Mouse (Mus musculus) midbrain, embryonic 13.5 days (tissue): ENCODE measurements around the gene Gm43552. TPM values are rescaled to one million over a fixed set of nuclear protein-coding genes. Genes with fewer than 3 reads are reported as not detected.
A peak's percentile ranks its signal among the peaks of the same experiment; 100 is the strongest.

ENCODE experiments used
- ATAC-seq: fragments of 200-750 bp; cut with Nextera tagmentation; 2 replicates; pipeline ENCODE4 v1.8.0; 2017; ENCODE audit warnings: mild to moderate bottlenecking, moderate TSS enrichment, moderate library complexity
- H3K27ac ChIP-seq: fragments of 300-500 bp; sonication (generic); 2 replicates; pipeline ENCODE4 v1.5.1; 2015; ENCODE audit warnings: inconsistent platforms, mild to moderate bottlenecking, moderate library complexity
- H3K27me3 ChIP-seq: fragments of 300-500 bp; sonication (generic); 2 replicates; pipeline ENCODE4 v1.6.1; 2015; ENCODE audit warnings: mild to moderate bottlenecking, inconsistent platforms
- H3K36me3 ChIP-seq: fragments of 300-500 bp; sonication (generic); 2 replicates; pipeline ENCODE4 v1.6.1; 2015; ENCODE audit warnings: mild to moderate bottlenecking, inconsistent platforms
- H3K4me1 ChIP-seq: fragments of 300-500 bp; sonication (generic); replicated peaks from 2 replicates; pipeline ENCODE4 v1.6.1; 2015; ENCODE audit warnings: inconsistent platforms
- H3K4me2 ChIP-seq: fragments of 300-500 bp; sonication (generic); replicated peaks from 2 replicates; pipeline ENCODE4 v1.6.1; 2015; ENCODE audit warnings: moderate library complexity, mild to moderate bottlenecking, inconsistent platforms
- H3K4me3 ChIP-seq: fragments of 300-500 bp; sonication (generic); replicated peaks from 2 replicates; pipeline ENCODE4 v1.5.1; 2015; ENCODE audit warnings: mild to moderate bottlenecking, inconsistent platforms
- H3K9ac ChIP-seq: fragments of 300-500 bp; sonication (generic); replicated peaks from 2 replicates; pipeline ENCODE4 v1.6.1; 2015; ENCODE audit warnings: mild to moderate bottlenecking, inconsistent platforms
- H3K9me3 ChIP-seq: fragments of 300-500 bp; sonication (generic); 2 replicates; pipeline ENCODE4 v1.6.1; 2016; ENCODE audit warnings: mild to moderate bottlenecking, inconsistent platforms
- WGBS: fragments of 180-500 bp; shearing (Covaris S2); methylation state at CpG from one replicate; pipeline ENCODE4 v1.1.7; 2015; 5-methylcytosine and 5-hydroxymethylcytosine counted together
- polyA plus RNA-seq: library from polyadenylated mRNA; unstranded; fragments of >200 nt; fragmentation: Nextera tagmentation; extraction: Ambion mirVana; gene quantifications from 2 replicates; pipeline ENCODE4 v1.2.1, GENCODE M21; 2015

Gm43552 gene
- polyA plus RNA-seq, 1 experiment from 2014 or later: not detected

DNA sequence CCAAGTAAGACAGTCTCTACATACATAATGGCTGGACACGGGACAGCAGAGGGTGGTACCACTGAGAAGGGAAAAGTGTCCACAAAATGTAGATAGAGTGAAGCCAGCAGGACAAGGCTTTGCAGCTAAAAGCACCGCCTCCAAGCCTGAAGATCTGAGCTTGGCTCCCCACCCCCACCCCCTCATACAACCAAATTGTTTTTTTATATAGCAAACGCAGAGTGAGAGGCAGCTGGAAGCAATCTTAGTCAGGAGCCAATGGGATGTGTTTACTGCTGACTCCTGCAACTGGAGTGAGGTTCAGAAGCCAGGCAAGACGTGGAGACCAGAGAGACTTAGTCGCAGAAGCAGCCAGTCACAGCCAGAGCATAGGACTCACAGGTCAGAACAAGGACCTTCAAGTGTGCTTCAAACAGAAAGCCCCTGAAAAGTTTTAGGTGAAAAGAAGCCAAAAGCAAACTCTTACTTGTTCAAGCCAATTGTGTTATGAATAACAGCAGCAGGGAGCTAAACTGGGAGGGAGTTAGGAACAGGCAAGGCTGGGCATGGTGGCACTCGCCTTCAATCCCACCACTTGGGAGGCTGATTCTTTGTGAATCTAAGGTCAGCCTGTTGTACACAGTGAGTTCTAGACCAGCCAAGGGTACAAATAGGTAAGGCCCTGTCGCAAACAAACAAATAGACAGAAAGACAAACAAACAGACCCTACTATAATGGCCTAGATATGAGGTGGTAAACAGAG lies 35.4 kb downstream of the Gm43552 start:
- Histone ChIP-seq H3K4me3 (no peak overlapping the region), H3K9me3 (no peaks in the 10 kb centered on the region), H3K27ac (no peak overlapping the region), H3K4me2 (no peak overlapping the region), H3K4me1 (no peaks in the 10 kb centered on the region), H3K27me3 (no peaks in the 10 kb centered on the region), H3K36me3 (peaks cover 25% of the 10 kb centered on the region), H3K9ac (no peak overlapping the region)
- no peak for ATAC-seq
- WGBS: 69% methylated on average over 7 of the region's 7 CpGs

DNA sequence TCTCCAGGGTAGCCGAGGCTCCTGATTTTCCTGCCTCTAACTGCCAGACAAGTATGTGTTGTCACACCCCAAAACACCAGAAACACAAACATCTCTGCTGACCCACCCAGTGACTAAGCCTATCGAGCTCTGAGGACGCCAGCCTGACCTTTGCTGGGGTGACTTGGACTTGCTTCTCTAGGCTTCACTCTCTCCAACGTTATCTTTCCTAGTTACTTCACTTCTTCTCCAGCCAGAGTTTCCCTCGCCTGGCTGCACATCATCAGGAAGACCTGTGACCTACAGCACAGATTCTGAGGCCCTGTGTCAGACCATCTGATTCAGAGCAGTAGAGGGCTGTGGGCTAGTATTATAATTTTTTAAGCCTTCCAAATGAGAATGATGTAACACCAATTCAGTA lies 37.9 kb downstream of the Gm43552 start:
- Histone ChIP-seq H3K4me2 (no peak overlapping the region), H3K4me3 (no peak overlapping the region), H3K4me1 (no peaks in the 10 kb centered on the region), H3K9ac (no peak overlapping the region), H3K27me3 (no peaks in the 10 kb centered on the region), H3K9me3 (no peaks in the 10 kb centered on the region), H3K27ac (no peak overlapping the region), H3K36me3 (peaks cover 29% of the 10 kb centered on the region)
- ATAC-seq: no peak
- WGBS: 88% methylated on average over 5 of the region's 5 CpGs

DNA sequence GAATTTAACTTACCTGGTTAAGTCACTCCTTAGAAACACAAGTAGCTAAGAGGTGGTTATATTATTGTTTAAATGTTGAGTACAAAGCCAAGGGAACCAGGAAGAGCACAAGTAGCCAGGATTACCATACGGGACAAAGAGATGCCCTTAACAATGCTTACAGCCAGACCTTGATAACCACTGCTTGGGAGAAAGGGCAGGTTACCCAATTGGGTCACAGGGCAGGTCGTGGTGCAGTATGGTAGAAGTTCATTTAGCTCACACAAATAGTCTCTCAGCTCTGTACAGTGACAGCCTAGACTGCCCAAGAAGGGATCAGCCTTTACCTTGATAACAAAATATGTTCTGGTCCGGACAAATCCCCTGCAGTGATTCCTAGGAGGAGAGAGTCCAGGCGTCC lies 43.7 kb downstream of the Gm43552 start:
- Histone ChIP-seq H3K27ac (no peak overlapping the region), H3K4me1 (no peaks in the 10 kb centered on the region), H3K4me2 (no peak overlapping the region), H3K4me3 (no peak overlapping the region), H3K9ac (no peak overlapping the region), H3K36me3 (peaks cover 28% of the 10 kb centered on the region), H3K9me3 (no peaks in the 10 kb centered on the region), H3K27me3 (no peaks in the 10 kb centered on the region)
- WGBS: 77% methylated on average over 4 of the region's 4 CpGs
- ATAC-seq: no peak

DNA sequence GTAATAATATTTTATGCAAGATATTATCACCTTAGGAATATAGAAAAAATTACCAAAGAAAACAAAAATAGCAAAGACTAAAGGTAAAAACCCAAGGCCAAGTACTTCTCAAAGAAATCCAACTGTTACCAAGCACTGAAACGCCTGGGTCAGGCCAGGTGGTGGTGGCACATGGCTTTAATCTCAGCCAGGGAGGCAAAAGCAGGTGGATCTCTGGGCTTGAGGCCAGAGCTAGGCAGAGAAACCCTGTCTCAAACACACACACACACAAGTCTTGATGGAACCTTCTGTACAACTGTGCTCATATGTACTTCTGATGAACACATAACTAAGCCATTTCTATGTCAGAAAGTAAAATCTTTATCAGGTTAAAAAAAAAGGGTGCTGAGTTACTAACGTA lies 44.8 kb downstream of the Gm43552 start:
- Histone ChIP-seq H3K4me1 (no peaks in the 10 kb centered on the region), H3K27me3 (no peaks in the 10 kb centered on the region), H3K27ac (no peak overlapping the region), H3K4me3 (no peak overlapping the region), H3K9ac (no peak overlapping the region), H3K9me3 (no peaks in the 10 kb centered on the region), H3K36me3 (peaks cover 28% of the 10 kb centered on the region), H3K4me2 (no peak overlapping the region)
- no peak for ATAC-seq
- WGBS: 84% methylated on average over 2 of the region's 2 CpGs

GRCm38 (mm10) chr5:65446756-65447155 lies 45.9 kb downstream of the Gm43552 start:
- H3K27me3 ChIP-seq: no peaks in the 10 kb centered on the region
- H3K4me2 ChIP-seq: no peak overlapping the region
- WGBS: 92% methylated on average over 2 of the region's 2 CpGs
- H3K9ac ChIP-seq: no peak overlapping the region
- no peaks in the 10 kb centered on the region for H3K9me3 ChIP-seq
- H3K27ac ChIP-seq: no peak overlapping the region
- ATAC-seq: no peak
- no peak overlapping the region for H3K4me3 ChIP-seq
- no peaks in the 10 kb centered on the region for H3K4me1 ChIP-seq
- H3K36me3 ChIP-seq: peaks cover 28% of the 10 kb centered on the region

GRCm38 (mm10) chr5:65444981-65445380 lies 47.7 kb downstream of the Gm43552 start:
- ATAC-seq: no peak
- peaks cover 19% of the 10 kb centered on the region for H3K36me3 ChIP-seq
- WGBS: 60% methylated on average over 3 of the region's 6 CpGs
- H3K9me3 ChIP-seq: no peaks in the 10 kb centered on the region
- no peak overlapping the region for H3K4me3 ChIP-seq
- no peak overlapping the region for H3K27ac ChIP-seq
- H3K9ac ChIP-seq: no peak overlapping the region
- H3K4me1 ChIP-seq: no peaks in the 10 kb centered on the region
- no peaks in the 10 kb centered on the region for H3K27me3 ChIP-seq
- no peak overlapping the region for H3K4me2 ChIP-seq

GRCm38 (mm10) chr5:65438041-65438440 lies 54.6 kb downstream of the Gm43552 start:
- Histone ChIP-seq H3K36me3 (no peaks in the 10 kb centered on the region), H3K4me2 (no peak overlapping the region), H3K4me3 (no peak overlapping the region), H3K9ac (no peak overlapping the region), H3K27ac (no peak overlapping the region), H3K9me3 (no peaks in the 10 kb centered on the region), H3K4me1 (peaks cover 18% of the 10 kb centered on the region), H3K27me3 (no peaks in the 10 kb centered on the region; the same call in 1 of the 2 replicates)
- ATAC-seq: no peak

DNA sequence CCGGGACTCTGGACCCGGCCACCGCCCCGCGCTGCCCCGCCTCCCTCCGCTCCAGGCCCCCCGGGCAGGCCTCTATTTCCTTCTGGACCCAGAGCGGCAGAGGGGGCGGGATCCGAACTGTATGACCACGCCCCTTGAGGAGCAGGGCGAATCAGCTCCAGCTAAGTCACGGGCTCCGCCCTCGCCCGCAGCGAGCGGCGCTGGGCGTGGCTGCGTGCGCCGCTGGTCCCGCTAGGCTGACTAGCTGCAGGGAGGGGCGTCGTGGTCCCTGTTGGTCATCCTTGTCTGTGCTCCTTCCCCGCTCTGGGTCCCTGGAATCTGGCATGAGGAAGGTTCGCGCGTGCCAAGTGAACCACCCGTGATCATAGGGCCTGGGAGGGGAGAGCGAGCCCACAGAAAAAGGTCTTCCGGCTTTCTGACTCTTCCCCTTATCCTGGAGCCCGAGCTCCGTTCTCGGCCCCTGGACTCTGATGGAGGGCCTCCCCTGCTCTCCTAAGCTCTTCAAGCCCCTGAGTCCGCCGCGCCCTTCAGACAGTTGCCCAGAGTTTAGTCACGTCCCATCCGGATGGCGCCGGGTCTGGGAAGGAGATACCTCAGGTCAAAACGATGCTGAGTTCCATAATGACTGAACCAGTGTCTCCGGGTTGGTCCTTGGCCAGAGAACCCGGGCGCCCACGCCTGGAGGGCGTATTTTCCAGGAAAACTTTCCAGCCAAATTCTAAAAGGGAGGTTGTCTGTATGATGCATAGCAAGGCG lies 56.6 kb downstream of the Gm43552 start, which contains the start of gene Ugdh:
Gene Ugdh (minus strand): TSS at position 144 of the 756 bp plus-strand sequence.
- H3K4me2 ChIP-seq: peak within 1 kb of the TSS; percentile 76
- peaks cover 26% of the 10 kb centered on the region for H3K4me1 ChIP-seq
- WGBS: under 1% methylated on average over 49 of the region's 51 CpGs
- no peaks in the 10 kb centered on the region; the same call in 1 of the 2 replicates for H3K27me3 ChIP-seq
- H3K36me3 ChIP-seq: no peaks in the 10 kb centered on the region
- peak within 1 kb of the TSS; percentile 81 for H3K27ac ChIP-seq
- H3K9ac ChIP-seq: peak within 1 kb of the TSS; percentile 86
- ATAC-seq: peak; percentile 97
- H3K4me3 ChIP-seq: peak within 1 kb of the TSS; percentile 79
- H3K9me3 ChIP-seq: no peaks in the 10 kb centered on the region

DNA sequence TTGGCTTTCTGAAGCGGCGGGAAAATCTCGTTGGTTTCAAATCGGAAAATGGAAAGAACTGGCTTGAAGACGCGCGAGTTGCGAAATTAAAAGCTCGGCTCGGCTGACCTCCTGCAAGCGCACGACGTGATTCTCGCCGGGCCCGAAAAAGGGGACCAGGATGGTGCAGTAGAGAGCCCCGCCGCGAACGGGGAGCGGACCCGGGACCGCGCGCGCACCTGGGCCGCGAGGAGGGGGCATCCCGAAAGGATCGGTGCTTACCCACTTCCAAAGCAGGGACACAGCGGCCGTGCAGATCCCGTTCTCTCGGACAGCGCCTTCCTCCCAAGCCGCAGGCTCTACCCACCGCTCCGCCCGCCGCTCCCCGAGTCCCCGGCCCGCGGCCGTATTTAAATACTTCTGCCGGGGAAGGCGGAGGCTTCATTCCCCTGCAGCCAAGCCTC lies 57.2 kb downstream of the Gm43552 start:
- Histone ChIP-seq H3K9me3 (no peaks in the 10 kb centered on the region), H3K27ac (peak overlapping the region; percentile 81), H3K36me3 (0 out of 2 replicates have a peak, but pooled peaks cover 3% of the 10 kb centered on the region), H3K4me3 (peak overlapping the region; percentile 79), H3K9ac (peak overlapping the region; percentile 86), H3K4me1 (peaks cover 29% of the 10 kb centered on the region), H3K27me3 (no peaks in the 10 kb centered on the region; the same call in 1 of the 2 replicates), H3K4me2 (peak overlapping the region; percentile 76)
- peak; percentile 80 for ATAC-seq
- under 1% methylated on average over 47 of the region's 47 CpGs for WGBS

DNA sequence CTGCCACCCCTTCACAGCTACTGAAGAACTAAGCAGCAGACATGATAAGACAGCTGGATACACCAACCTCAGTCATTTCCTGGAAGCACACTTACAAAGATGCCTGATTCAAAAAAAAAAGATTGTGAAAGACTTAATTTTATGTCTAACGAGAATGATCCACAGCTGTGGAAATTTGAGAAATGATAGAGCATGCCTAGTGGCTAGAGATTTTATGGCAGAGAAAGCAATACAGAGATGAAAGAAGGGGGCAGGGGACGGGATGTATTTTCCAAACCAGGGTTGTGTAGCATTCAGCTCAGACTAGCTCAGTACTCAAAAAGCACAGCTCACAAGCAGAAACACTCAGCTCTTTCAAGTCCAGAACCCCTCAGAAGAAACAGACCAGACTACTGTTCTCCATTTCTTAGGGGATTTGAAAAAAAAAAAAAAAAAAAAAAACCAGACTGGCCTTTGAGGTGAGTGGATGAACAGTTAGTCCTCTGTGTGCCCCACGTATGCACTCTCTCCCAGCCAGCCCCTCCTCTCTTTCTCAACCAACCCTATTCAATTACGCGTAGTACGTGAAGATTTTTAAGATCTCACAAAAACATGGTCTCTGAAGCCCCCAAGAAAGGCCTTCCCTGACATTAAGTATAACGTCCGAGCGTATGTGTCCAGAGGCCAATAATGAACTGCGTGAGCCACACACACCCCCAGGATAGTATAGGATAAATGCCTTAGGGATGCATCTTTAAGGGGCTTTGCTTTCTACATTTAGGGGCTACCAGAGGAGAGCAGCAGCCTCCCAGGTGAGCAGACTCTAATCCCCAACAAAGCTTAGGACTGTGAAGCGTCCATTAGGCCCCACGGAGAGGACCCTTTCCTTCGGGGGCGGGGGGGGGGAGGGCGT lies 57.9 kb downstream of the Gm43552 start:
- 4% methylated on average over 15 of the region's 15 CpGs for WGBS
- Histone ChIP-seq H3K4me1 (peaks cover 29% of the 10 kb centered on the region), H3K27ac (peak overlapping the region; percentile 81), H3K9ac (peak overlapping the region; percentile 86), H3K27me3 (no peaks in the 10 kb centered on the region; the same call in 1 of the 2 replicates), H3K9me3 (no peaks in the 10 kb centered on the region), H3K4me2 (peak overlapping the region; percentile 76), H3K4me3 (peak overlapping the region; percentile 79), H3K36me3 (0 out of 2 replicates have a peak, but pooled peaks cover 3% of the 10 kb centered on the region)
- peak; percentile 19 for ATAC-seq

GRCm38 (mm10) chr5:65429441-65429840 lies 63.2 kb downstream of the Gm43552 start:
- peaks cover 27% of the 10 kb centered on the region for H3K4me1 ChIP-seq
- H3K36me3 ChIP-seq: peaks cover 27% of the 10 kb centered on the region
- no peaks in the 10 kb centered on the region for H3K27me3 ChIP-seq
- H3K4me3 ChIP-seq: no peak overlapping the region
- 92% methylated on average over 5 of the region's 5 CpGs for WGBS
- no peak for ATAC-seq
- H3K9me3 ChIP-seq: no peaks in the 10 kb centered on the region
- H3K9ac ChIP-seq: no peak overlapping the region
- H3K4me2 ChIP-seq: no peak overlapping the region
- H3K27ac ChIP-seq: no peak overlapping the region
